Mouse (Mus musculus): ENCODE results near the gene Dstyk. TPM values are rescaled to one million over a fixed set of nuclear protein-coding genes. Genes with fewer than 3 reads are reported as not detected.
"Not testable (repeated sequence)": the region's sequence is repeated elsewhere in the genome, so short reads cannot be mapped to it uniquely, and the experiment has no call there.

The Dstyk gene
- total RNA-seq, 2 experiments from 2014 or later = 32.4 to 32.6 TPM

DNA sequence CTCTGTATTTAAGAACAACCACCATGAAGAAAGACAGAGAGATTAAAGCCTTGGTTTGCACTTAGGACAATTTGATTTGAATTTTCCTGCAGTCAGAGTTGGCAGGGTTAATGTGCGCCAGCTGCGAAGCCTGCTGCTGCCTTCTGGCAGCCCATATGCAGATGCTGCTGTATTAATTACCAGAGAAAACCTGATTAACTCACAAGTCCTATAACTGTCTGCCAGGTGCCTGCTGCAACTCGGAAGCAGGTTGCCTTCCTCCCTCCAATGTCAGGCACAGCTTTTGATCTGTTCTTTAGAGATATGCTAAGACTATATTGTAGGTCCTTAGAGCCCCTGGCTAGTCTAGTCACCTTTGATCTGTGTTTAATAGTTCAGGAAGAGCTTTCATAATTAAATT is 13.5 kb downstream of the Dstyk start:
- intact Hi-C loops (cut with DNase I) = no loop called here
- peak in 1 of 2 experiments; percentile 29 for DNase-seq (ENCODE audit: low spot score in 2 of 2)

DNA sequence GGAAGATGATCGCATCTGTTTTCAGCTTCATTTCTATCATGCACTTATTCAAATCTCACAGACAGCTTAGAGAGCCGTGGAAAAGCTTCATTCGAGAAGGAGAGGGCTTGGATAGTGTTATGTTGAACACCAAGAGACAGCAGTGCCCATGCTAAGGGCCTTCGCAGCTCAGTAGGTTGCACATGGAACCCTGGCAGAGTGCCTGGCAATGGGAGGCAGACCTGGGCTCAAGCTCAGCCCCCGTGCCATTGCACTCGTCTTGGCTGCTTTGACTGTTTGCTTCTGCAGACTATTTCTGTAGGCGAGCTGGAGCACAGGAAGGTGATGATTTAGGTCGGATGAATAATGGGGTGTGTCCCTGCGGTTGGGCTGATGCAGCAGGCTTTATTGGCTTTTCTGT is 14.4 kb downstream of the Dstyk start:
- DNase-seq (ENCODE audit: low spot score in 2 of 2) = peak; percentile 33 to 35
- intact Hi-C loops (cut with DNase I) = no loop called here

- intact Hi-C loops (cut with DNase I) = no loop called here
Observed at GRCm38 (mm10) chr1:132433349-132433748, 16.0 kb downstream of the Dstyk start.

DNA sequence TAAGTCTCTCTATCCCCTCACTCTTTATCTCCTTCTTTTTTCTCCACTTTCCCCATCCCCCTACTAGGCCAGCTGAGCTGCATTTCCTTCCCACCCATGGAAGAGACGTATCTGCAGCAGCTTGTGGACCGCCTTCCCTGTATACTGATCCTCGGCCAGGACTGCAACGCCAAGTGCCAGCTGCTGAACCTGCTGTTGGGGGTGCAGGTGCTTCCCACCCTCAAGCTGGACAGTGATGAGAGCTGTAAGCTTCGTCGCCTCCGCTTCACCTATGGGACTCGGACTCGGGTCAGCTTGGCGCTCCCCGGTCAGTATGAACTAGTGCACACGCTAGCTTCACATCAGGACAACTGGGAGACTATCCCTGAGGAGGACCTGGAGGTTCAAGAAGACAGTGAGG is 16.7 kb downstream of the Dstyk start:
- intact Hi-C loops (cut with DNase I) = no loop called here
- no peak for DNase-seq (ENCODE audit: low spot score in 2 of 2)

More at GRCm38 (mm10) chr1:132433349-132433748, 16.0 kb downstream of the Dstyk start:
- DNase-seq (ENCODE audit: low spot score in 2 of 2) = no peak

DNA sequence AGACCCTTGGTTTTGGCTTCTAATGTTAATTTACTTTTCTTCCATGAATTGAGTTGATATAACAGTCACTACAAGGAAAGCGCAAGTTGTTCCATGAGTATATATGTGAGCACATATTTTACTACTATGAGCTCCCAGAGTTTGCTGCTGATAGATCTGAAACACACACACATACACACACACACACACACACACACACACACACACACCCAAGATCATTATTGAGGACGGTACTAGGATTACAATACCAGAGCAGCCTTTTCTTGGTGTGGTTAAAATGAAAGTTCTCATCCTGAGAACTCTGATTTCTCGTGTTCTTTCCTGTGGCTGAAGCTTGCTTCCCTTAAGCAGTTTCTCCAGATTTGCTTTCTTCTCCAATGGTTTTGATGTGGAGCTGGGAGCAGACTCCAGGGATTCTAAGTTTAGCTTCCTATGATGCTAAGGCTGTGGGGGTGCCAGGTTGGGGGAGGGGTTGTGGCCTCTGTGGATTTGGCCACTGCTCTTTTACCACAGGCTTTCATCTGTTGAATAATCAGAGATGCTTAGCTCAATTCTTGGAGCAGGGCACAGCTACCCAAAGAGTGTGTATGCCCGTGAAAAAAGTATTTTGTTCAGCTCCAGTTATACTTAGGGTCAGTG is 19.1 kb downstream of the Dstyk start:
- intact Hi-C loops (cut with DNase I) = no loop called here
- DNase-seq (ENCODE audit: low spot score in 2 of 2) = no peak

DNA sequence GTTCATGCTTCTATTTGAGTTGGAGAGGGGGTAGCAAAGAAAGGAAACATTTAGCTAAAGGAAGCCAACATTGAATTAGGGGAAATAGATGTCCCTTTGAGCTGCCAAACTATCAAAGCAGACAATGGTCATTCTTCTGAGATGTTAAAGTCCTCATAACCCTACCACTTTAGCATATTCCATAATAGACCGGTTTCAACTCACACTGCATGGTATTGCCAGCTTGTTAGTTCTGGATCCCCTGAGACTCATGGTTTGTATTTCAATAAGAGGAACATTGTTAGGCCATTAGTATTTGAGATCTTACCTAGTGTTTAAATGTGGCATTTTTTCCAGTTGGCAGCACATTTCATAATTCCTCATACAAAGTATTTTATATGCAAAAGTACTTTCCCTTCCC is 19.6 kb downstream of the Dstyk start:
- intact Hi-C loops (cut with DNase I) = no loop called here
- no peak for DNase-seq (ENCODE audit: low spot score in 2 of 2)

GRCm38 (mm10) chr1:132437389-132437788 is 20.0 kb downstream of the Dstyk start:
- DNase-seq (ENCODE audit: low spot score in 2 of 2) = no peak
- intact Hi-C loops (cut with DNase I) = no loop called here

- peak in 1 of 2 experiments; percentile 30 for DNase-seq (ENCODE audit: low spot score in 2 of 2)
- intact Hi-C loops (cut with DNase I) = no loop called here
Observed at GRCm38 (mm10) chr1:132440896-132441435, 23.6 kb downstream of the Dstyk start.

GRCm38 (mm10) chr1:132449742-132450141 is 32.4 kb downstream of the Dstyk start:
- intact Hi-C loops (cut with DNase I) = no loop called here
- no peak for DNase-seq (ENCODE audit: low spot score in 2 of 2)

DNA sequence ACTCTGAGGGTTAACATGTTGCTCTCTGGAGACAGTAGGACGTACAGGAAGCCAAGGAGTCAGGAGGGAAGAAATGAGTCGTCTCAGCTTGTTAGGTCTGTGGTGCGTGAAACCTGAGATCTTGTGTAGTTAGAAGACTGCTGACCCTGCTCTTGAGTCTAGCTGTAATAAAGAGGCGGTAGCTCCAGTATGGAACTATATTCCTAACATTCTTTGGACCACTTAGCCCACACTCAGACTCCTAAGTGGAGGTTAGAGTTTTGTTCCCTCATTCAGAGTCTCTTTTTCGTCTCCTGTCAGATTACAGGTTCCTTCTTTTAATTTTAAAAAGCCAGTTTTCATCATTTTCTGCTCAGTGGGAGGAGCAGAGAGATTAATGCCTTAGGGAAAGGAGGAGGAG is 47.3 kb downstream of the Dstyk start:
- no peak for DNase-seq (ENCODE audit: low spot score in 2 of 2)
- intact Hi-C loops (cut with DNase I) = no loop called here

GRCm38 (mm10) chr1:132468926-132469325 is 51.6 kb downstream of the Dstyk start:
- intact Hi-C loops (cut with DNase I) = no loop called here
- DNase-seq (ENCODE audit: low spot score in 2 of 2) = no peak

- intact Hi-C loops (cut with DNase I) = no loop called here
- no peak for DNase-seq (ENCODE audit: low spot score in 2 of 2)
Observed at GRCm38 (mm10) chr1:132469519-132469918, 52.2 kb downstream of the Dstyk start.

DNA sequence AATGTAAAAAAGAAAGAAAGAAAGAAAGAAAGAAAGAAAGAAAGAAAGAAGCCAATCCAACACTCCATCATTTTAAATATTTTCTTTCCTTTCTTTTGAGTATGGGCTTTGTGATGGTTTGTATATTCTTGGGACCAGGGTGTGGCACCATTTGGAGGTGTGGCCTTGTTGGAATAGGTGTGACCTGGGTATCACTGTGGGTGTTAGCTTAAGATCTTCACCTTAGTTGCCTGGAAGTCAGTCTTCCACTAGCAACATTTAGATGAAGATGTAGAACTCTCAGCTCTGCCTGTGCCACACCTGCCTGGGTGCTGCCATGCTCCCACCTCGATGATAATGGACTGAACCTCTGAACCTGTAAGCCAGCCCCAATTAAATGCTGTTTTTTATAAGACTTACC is 52.7 kb downstream of the Dstyk start:
- DNase-seq (ENCODE audit: low spot score in 2 of 2); intact Hi-C loops (cut with DNase I): not testable (repeated sequence)

DNA sequence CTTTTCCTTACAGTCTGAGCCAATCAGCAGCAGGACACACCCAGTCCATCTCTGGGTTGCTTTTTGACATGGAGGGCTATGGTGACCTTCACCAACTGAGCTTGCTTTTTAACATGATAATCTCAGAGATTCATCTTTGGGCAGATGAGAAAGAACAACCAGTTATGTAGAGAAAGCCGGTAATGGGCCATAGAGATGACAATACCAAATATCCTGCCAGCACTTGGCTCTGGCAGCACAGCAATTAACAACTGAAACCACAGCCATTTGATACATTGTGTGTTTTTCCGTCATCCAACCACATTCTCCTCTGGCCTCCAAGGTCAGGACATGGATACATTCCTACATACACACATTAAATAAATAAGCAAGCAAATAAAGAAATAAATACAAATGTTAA is 53.7 kb downstream of the Dstyk start:
- DNase-seq (ENCODE audit: low spot score in 2 of 2) = no peak
- intact Hi-C loops (cut with DNase I) = no loop called here

DNA sequence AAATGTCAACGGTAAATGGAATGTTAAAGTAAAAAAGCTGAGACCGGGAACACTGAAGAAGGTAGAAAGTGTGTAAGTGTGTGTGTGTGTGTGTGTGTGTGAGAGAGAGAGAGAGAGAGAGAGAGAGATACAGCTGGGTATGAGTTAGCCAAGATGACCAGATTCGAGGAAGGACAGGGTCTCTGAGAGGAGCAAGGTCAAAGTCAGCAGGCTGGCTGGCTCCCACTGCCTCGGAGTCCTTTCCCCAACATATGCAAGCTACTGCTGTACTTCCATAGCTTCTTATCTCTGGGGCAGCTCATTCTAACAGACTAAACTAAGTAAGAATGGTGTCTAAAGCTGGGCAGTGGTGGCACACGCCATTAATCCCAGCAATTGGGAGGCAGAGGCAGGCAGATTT is 54.1 kb downstream of the Dstyk start:
- intact Hi-C loops (cut with DNase I) = no loop called here
- DNase-seq (ENCODE audit: low spot score in 2 of 2) = no peak

DNA sequence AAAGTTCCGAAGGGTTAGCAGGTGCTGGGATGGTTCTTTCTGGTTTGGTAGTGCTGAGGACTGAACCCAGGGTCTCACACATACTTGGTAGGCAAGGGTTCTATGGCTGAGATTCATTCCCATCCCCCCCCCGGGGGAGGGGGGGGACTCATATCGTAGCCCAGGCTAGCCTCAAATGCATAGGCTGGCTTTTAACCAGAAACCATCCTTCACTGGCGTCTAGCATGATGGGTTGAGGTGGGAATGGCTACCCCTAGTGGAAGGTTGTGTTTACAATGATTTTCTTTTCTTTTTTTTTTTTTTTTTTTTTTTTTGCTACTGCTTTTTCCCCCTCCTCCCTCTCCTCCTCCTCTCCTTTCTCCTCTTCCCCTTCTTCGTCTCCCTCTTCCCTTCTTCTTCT is 55.2 kb downstream of the Dstyk start:
- no peak for DNase-seq (ENCODE audit: low spot score in 2 of 2)
- intact Hi-C loops (cut with DNase I) = no loop called here

DNA sequence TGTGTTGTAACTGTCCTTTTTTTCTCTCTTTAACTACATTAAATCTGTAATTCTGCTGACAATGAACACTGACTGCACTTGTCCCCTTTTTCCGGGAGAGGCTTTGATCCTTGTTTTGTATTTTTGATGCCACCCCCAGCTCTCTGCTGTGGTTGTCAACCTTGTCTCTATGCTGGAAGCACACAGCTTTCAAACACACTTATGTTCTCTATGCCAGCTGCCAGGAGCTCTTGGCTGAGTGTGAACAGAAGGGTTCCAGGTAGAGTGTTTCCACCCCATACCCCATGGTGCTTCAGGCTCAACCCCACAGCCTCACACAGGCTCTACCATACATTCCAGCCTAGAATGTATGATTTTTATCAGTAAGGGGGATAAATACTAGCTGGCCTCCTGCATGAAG is 57.1 kb downstream of the Dstyk start:
- intact Hi-C loops (cut with DNase I) = no loop called here
- DNase-seq (ENCODE audit: low spot score in 2 of 2) = no peak

- DNase-seq (ENCODE audit: low spot score in 2 of 2) = no peak
- intact Hi-C loops (cut with DNase I) = loop anchor here (5.0 kb wide), 1 partner anchor 109 kb away; no protein-coding TSS in a partner anchor
Observed at GRCm38 (mm10) chr1:132476575-132476927, 59.2 kb downstream of the Dstyk start.

DNA sequence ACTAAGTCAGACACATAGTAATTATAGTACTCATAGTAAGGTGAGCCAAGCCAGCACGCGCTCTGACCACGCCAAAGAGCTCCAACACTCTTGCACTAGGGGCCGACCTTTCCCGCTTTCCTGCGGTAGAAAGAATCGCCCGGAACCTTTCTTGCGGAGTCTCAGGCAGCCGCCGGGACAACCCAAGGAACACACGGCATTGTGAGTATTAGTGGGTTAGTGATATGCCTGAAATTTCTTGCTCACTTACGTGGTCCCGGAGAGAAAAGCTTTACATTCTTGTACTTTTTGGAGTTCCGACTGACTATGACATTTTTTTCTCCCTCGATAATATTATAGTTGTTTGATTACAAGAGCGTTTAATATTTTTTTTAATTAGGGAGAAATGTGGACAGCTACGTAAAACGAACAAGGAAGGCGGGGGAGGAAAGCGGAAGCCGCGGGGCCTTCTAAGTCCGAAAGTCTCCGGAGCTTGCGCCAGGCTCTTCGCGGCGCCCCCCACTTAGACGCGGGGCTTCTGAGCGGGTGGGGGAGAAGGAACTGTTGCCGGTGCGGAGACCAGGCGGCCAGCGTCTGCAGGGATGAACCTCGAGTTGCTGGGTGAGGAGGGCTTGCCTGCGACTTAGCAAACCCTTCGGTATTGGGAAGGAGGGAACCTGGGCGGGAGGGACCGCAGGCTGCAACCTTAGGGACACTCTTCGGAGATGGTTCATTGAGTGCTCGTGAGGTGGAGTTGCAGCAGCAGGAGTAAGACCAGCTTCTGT is 59.8 kb downstream of the Dstyk start, which contains the start of gene Rbbp5:
Rbbp5 (plus strand) TSS at position 438 of the 764 bp plus-strand sequence.
- intact Hi-C loops (cut with DNase I) = loop anchor here (5.0 kb wide), 1 partner anchor 110 kb away; no protein-coding TSS in a partner anchor
- peak; percentile 89 for DNase-seq (ENCODE audit: low spot score in 2 of 2)

GRCm38 (mm10) chr1:132479438-132479837 is 62.1 kb downstream of the Dstyk start:
- intact Hi-C loops (cut with DNase I) = loop anchor here (5.0 kb wide), 1 partner anchor 112 kb away; no protein-coding TSS in a partner anchor
- DNase-seq (ENCODE audit: low spot score in 2 of 2) = no peak

DNA sequence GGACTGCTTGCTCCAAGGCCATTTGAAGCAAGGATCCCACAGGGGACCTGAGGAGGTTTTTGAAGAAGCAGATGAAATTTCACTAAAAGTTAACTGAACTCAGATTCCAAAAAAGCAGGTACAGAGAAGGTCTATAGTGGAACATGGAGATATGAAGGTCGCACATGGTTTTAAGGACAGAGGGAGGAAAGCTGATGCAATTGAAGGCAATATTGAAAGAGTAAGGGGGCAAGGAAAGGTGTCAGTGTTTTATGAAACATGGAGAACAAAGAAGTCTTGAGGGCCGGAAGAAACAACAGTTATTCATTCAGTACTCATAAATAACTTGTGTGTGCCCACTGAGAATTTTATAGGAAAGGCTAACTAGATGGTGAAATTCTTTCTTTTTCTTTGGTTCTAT is 64.3 kb downstream of the Dstyk start:
- intact Hi-C loops (cut with DNase I) = no loop called here
- no peak for DNase-seq (ENCODE audit: low spot score in 2 of 2)

Data from left cerebral cortex, postnatal 14 days (tissue).